Mouse (Mus musculus): ENCODE data around the gene Mroh2a. TPM values are rescaled to one million over a fixed set of nuclear protein-coding genes. Genes with fewer than 3 reads are reported as not detected.

Mroh2a gene
- polyA plus RNA-seq, 1 experiment from 2014 or later, result 0.82 TPM

DNA sequence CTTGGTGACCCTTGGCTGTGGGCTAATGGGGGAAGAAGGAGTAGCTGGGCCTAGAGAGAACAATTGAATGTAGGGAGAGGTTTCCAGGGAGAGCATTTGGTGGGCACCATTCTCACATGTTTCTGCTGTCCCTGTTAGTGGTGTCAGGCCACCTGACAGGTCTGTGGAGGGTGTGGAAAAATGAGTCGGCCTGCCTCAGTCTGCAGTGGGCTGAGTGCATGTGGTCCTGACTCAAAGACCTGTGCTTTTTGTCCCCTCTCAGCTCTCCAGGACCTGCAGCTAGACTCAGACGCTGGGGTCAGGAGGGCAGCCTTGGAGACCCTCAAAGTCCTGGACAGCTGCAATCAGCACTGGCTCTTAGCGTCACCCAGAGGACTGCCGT lies 32.8 kb downstream of the Mroh2a start:
- H3K27ac ChIP-seq, result no peak overlapping the region
- H3K36me3 ChIP-seq, result peaks cover 50% of the 10 kb centered on the region
- H3K9me3 ChIP-seq, result peaks cover 57% of the 10 kb centered on the region
- no peak overlapping the region for H3K4me3 ChIP-seq
- no peaks in the 10 kb centered on the region for H3K27me3 ChIP-seq (ENCODE audit: insufficient read depth, poor library complexity, severe bottlenecking)
- H3K4me1 ChIP-seq, result peaks cover 14% of the 10 kb centered on the region
- no peak for DNase-seq (ENCODE audit: low spot score)
- 74% methylated on average over 4 of the region's 4 CpGs for WGBS

DNA sequence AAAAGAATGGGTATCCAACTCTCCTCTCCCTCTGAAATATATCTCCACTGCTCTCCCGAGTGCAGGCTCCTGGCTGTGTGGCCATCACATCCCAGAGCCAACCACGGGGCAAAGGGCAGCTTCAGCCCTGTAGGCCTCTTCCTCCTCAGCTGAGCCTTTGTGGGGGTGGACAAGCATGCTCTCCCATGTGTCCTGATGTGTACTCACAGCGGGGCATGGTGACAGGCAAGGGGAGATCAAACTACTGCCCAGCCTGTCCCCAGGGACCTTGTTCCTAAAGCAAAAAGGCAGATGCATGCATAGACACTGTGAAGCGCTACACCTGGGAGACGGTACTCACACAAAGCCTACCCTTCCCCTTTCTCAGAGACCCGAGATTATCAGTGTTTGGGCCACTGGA lies 33.3 kb downstream of the Mroh2a start:
- no peak for DNase-seq (ENCODE audit: low spot score)
- Histone ChIP-seq H3K9me3 (peaks cover 57% of the 10 kb centered on the region), H3K4me1 (peaks cover 18% of the 10 kb centered on the region), H3K27me3 (ENCODE audit: insufficient read depth, poor library complexity, severe bottlenecking) (no peaks in the 10 kb centered on the region), H3K27ac (no peak overlapping the region), H3K4me3 (no peak overlapping the region), H3K36me3 (peaks cover 55% of the 10 kb centered on the region)
- 76% methylated on average over 6 of the region's 6 CpGs for WGBS

DNA sequence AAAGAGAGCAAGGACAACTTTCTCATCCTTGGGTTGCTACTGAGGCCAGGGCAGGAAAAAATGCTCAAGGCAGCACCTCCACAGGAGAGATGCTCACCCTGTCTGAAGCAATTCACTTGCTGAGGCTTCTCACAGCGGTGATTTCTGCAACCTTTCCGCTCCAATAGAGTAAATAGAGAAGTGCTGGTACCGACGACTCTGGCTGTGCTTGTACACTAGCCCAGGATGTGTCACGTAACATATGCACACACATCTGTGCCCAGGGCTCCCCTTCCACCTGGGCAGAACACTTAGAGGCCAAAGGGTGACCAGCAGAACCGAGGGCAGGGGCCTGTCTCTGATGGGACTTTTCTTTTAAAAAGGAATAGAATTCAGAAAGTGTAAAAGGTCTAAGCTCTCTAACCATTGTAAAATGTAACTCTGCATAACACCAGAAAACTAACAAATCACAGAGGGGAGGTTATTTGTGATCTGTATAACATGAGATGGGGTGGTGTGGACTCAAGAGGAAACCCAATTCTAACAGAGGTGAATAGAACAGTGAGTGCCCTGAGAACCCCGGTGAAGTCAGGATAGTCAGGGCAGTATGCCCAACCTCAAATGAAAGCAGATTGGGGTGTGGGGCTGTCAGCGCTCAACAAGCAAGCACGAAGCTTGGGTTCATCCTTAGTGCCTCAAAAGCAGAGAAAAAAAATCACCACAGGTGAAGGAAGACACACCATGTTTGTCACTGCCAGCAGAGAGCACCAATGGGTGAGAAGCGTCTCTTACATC lies 34.0 kb downstream of the Mroh2a start:
- H3K27me3 ChIP-seq (ENCODE audit: insufficient read depth, poor library complexity, severe bottlenecking), result no peaks in the 10 kb centered on the region
- peaks cover 51% of the 10 kb centered on the region for H3K9me3 ChIP-seq
- peaks cover 62% of the 10 kb centered on the region for H3K36me3 ChIP-seq
- no peak for DNase-seq (ENCODE audit: low spot score)
- no peak overlapping the region for H3K4me3 ChIP-seq
- no peak overlapping the region for H3K27ac ChIP-seq
- peaks cover 19% of the 10 kb centered on the region for H3K4me1 ChIP-seq
- 83% methylated on average over 10 of the region's 10 CpGs for WGBS

DNA sequence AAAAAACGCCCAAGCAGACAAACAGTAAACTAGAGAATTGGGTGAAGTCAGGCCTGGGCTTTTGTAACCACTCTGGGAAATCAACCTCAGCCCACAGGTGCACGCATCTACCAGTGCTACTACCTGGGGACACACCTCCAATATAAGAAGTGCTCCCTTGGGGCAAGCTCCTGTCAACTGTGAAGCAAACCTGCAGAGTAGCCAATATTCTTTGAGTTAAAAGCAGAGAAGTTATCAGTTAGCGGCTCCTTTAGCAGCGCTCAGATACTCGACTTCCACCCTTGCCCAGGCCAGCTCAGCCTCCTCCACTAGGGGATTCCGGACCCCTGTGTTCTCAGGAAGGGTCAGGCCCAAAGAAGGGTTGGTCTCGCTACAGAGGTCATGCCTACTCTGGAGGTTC lies 34.9 kb downstream of the Mroh2a start:
- Histone ChIP-seq H3K4me1 (peaks cover 19% of the 10 kb centered on the region), H3K27ac (no peak overlapping the region), H3K27me3 (ENCODE audit: insufficient read depth, poor library complexity, severe bottlenecking) (no peaks in the 10 kb centered on the region), H3K36me3 (peaks cover 71% of the 10 kb centered on the region), H3K9me3 (peaks cover 41% of the 10 kb centered on the region), H3K4me3 (no peak overlapping the region)
- 83% methylated on average over 7 of the region's 7 CpGs for WGBS
- no peak for DNase-seq (ENCODE audit: low spot score)

DNA sequence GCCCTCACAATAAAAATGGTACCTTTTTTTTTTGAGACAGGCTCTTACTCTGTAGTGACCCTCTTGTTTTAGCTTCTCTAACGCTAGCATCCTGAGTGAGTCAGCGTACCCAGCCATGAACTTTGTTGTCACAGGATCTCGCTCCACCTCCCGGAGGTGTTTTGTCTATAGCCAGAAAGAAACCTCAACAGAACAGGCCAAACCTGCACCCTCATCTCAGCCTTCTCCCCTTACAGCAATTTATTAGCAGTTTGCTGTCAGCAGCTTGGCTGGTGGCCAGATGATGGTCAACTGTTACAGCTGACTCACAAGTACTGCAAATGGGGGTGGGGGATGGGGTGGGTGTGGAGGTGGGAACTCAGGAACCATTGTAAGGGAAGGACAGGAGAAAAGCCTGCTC lies 35.5 kb downstream of the Mroh2a start:
- Histone ChIP-seq H3K9me3 (peaks cover 36% of the 10 kb centered on the region), H3K4me3 (no peak overlapping the region), H3K27ac (no peak overlapping the region), H3K27me3 (ENCODE audit: insufficient read depth, poor library complexity, severe bottlenecking) (no peaks in the 10 kb centered on the region), H3K4me1 (peaks cover 19% of the 10 kb centered on the region), H3K36me3 (peaks cover 77% of the 10 kb centered on the region)
- WGBS, result 87% methylated on average over 4 of the region's 4 CpGs
- DNase-seq (ENCODE audit: low spot score), result no peak

GRCm38 (mm10) chr1:88262961-88263360 lies 36.2 kb downstream of the Mroh2a start:
- DNase-seq (ENCODE audit: low spot score), result peak; percentile 88
- Histone ChIP-seq H3K4me1 (peaks cover 19% of the 10 kb centered on the region), H3K27me3 (ENCODE audit: insufficient read depth, poor library complexity, severe bottlenecking) (no peaks in the 10 kb centered on the region), H3K9me3 (peaks cover 29% of the 10 kb centered on the region), H3K27ac (no peak overlapping the region), H3K36me3 (peaks cover 84% of the 10 kb centered on the region), H3K4me3 (no peak overlapping the region)
- WGBS, result 75% methylated on average over 6 of the region's 6 CpGs

DNA sequence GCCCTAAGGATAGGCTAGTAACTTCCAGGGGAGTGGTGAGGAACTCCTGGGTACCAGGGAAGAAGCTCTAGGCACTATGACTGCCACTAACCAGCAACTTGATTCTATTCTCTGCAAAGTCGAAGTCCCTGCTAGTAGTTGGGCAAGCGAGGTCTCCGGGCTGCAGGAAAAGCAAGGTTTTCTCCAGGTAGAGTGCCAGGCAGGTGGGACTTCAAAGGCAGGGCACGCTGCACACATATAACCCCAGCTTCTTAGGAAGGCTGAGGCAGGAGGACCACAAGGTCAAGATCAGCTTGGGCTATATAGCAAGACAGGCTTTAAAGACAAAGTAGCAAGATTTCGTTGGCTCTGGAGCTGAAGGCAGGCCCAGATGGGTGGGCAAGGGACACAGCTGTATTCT lies 37.0 kb downstream of the Mroh2a start:
- WGBS, result 89% methylated on average over 5 of the region's 5 CpGs
- H3K27me3 ChIP-seq (ENCODE audit: insufficient read depth, poor library complexity, severe bottlenecking), result no peaks in the 10 kb centered on the region
- peak; percentile 88 for DNase-seq (ENCODE audit: low spot score)
- peaks cover 19% of the 10 kb centered on the region for H3K4me1 ChIP-seq
- H3K4me3 ChIP-seq, result no peak overlapping the region
- H3K9me3 ChIP-seq, result peaks cover 24% of the 10 kb centered on the region; the same call in 1 of the 2 replicates
- no peak overlapping the region for H3K27ac ChIP-seq
- H3K36me3 ChIP-seq, result peaks cover 92% of the 10 kb centered on the region

GRCm38 (mm10) chr1:88264237-88264868 lies 37.6 kb downstream of the Mroh2a start:
- Histone ChIP-seq H3K36me3 (peaks cover 97% of the 10 kb centered on the region), H3K4me3 (no peak overlapping the region), H3K9me3 (peaks cover 20% of the 10 kb centered on the region; the same call in 1 of the 2 replicates), H3K4me1 (peaks cover 16% of the 10 kb centered on the region), H3K27me3 (ENCODE audit: insufficient read depth, poor library complexity, severe bottlenecking) (no peaks in the 10 kb centered on the region), H3K27ac (no peak overlapping the region)
- DNase-seq (ENCODE audit: low spot score), result no peak
- 80% methylated on average over 7 of the region's 7 CpGs for WGBS

- H3K27me3 ChIP-seq (ENCODE audit: insufficient read depth, poor library complexity, severe bottlenecking), result no peaks in the 10 kb centered on the region
- H3K27ac ChIP-seq, result no peak overlapping the region
- H3K9me3 ChIP-seq, result peaks cover 18% of the 10 kb centered on the region; the same call in 1 of the 2 replicates
- WGBS, result 77% methylated on average over 4 of the region's 4 CpGs
- no peak overlapping the region for H3K4me3 ChIP-seq
- no peak for DNase-seq (ENCODE audit: low spot score)
- H3K36me3 ChIP-seq, result peaks cover 97% of the 10 kb centered on the region
- peaks cover 11% of the 10 kb centered on the region for H3K4me1 ChIP-seq
Measured at GRCm38 (mm10) chr1:88264869-88265240, 38.1 kb downstream of the Mroh2a start.

- Histone ChIP-seq H3K27me3 (ENCODE audit: insufficient read depth, poor library complexity, severe bottlenecking) (no peaks in the 10 kb centered on the region), H3K27ac (no peak overlapping the region), H3K4me1 (0 out of 2 replicates have a peak, but pooled peaks cover 5% of the 10 kb centered on the region), H3K36me3 (peaks cover 91% of the 10 kb centered on the region), H3K9me3 (peaks cover 13% of the 10 kb centered on the region; the same call in 1 of the 2 replicates), H3K4me3 (no peak overlapping the region)
- WGBS, result 88% methylated on average over 13 of the region's 13 CpGs
- DNase-seq (ENCODE audit: low spot score), result no peak
Measured at GRCm38 (mm10) chr1:88266123-88266522, 39.3 kb downstream of the Mroh2a start.

DNA sequence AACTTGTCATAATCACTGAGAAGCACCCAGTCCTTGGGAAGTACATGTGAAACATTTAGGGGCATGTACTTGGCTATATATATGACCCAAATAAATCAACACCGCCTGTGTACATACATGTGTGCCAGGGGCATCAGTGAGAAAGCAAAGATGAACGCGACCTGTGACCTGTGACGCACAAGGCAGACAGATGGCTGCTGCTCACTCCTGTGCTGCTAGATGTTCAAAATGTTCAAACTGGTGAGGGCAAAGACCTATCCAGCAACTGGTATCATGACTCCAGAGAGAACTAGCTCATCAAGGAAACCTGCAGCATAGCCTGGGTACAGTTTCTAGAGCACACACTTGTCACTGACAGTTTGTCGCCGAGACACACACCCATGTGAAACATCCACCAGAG lies 40.7 kb downstream of the Mroh2a start:
- Histone ChIP-seq H3K4me1 (0 out of 2 replicates have a peak, but pooled peaks cover 5% of the 10 kb centered on the region), H3K9me3 (peaks cover 13% of the 10 kb centered on the region; the same call in 1 of the 2 replicates), H3K4me3 (no peak overlapping the region), H3K36me3 (peaks cover 91% of the 10 kb centered on the region), H3K27ac (no peak overlapping the region), H3K27me3 (ENCODE audit: insufficient read depth, poor library complexity, severe bottlenecking) (no peaks in the 10 kb centered on the region)
- 95% methylated on average over 6 of the region's 6 CpGs for WGBS
- DNase-seq (ENCODE audit: low spot score), result no peak

DNA sequence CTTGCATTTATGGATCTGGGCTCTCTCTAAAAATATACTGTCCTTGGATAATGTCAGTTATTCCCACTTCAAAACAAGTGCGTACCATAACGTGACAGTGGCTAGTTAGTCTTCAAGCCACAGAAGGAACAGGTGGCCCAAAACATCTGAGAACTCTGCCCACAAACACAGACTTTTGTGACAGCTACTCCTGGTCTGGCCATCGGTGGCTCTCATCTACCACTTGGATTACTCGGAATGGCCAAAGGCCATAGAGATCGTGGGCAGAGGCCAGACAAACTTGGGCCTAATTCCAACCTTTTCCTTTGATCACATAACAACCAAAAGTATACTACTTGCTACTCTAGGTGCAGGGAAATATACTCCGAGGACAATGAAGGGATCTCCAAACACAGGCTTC lies 41.3 kb downstream of the Mroh2a start:
- H3K27me3 ChIP-seq (ENCODE audit: insufficient read depth, poor library complexity, severe bottlenecking), result no peaks in the 10 kb centered on the region
- H3K36me3 ChIP-seq, result peaks cover 91% of the 10 kb centered on the region
- H3K27ac ChIP-seq, result no peak overlapping the region
- 0 out of 2 replicates have a peak, but pooled peaks cover 5% of the 10 kb centered on the region for H3K4me1 ChIP-seq
- WGBS, result 83% methylated on average over 6 of the region's 6 CpGs
- H3K4me3 ChIP-seq, result no peak overlapping the region
- no peak for DNase-seq (ENCODE audit: low spot score)
- peaks cover 13% of the 10 kb centered on the region; the same call in 1 of the 2 replicates for H3K9me3 ChIP-seq

GRCm38 (mm10) chr1:88269539-88270309 lies 42.9 kb downstream of the Mroh2a start:
- Histone ChIP-seq H3K27me3 (ENCODE audit: insufficient read depth, poor library complexity, severe bottlenecking) (no peaks in the 10 kb centered on the region), H3K9me3 (peaks cover 7% of the 10 kb centered on the region; the same call in 1 of the 2 replicates), H3K4me3 (no peak overlapping the region), H3K36me3 (peaks cover 90% of the 10 kb centered on the region), H3K4me1 (0 out of 2 replicates have a peak, but pooled peaks cover 5% of the 10 kb centered on the region), H3K27ac (no peak overlapping the region)
- WGBS, result 88% methylated on average over 12 of the region's 12 CpGs
- no peak for DNase-seq (ENCODE audit: low spot score)

Measured in heart, embryonic 10.5 days (tissue).